Mouse (Mus musculus) T-cell, adult 2 months (primary cell): Measurements from ENCODE around the gene Ube2q1.
A peak's percentile ranks its signal among the peaks of the same experiment; 100 is the strongest.

Source experiments
- DNase-seq: peaks from one replicate; pipeline ENCODE4 v3.0.0; 2022; ENCODE audit warnings: low spot score

The Ube2q1 gene

DNA sequence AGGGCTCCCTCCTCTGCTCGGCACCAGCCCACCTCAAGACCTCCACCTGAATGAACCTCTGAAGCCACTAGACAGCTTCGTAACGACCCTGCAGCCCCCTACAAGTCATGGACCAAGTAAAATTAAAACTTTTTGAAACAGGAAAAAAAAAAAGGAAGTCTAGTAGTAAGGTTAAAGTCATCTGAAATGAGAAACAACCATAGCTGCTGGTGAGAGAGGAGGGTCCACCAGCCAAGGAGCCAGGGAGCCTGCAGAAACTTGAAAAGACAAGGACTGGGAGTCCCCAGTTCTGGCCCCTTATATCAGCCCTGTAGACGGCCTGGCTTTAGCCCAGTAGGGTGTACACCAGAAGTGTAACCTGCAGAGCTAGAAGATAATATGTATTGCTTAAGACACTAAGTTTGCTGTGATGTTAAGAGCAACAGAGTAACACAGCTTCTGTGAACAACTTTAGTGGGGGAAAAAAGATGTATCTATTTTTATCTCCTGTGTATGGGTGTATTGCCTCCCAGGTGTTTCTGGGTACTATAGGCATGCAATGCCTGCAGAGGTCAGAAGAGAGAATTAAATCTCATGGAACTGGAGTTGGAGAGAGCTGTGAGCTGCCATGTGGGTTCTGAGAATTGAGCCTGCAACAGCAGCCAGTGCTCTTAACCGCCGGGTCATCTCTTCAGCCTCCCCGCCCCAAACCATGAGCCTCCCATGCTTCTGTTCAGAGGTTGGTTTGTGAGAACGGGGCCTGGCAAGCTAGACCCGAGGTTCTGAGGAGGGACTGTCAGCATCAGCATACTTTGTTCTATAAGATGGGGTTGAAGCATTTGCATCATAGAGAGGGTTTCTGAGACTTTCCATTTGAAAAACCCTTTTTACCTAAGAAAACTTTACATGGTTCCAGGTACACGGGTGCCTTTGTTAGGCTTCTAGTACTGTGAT is 48.4 kb downstream of the Ube2q1 start:
- DNase-seq: no peak

DNA sequence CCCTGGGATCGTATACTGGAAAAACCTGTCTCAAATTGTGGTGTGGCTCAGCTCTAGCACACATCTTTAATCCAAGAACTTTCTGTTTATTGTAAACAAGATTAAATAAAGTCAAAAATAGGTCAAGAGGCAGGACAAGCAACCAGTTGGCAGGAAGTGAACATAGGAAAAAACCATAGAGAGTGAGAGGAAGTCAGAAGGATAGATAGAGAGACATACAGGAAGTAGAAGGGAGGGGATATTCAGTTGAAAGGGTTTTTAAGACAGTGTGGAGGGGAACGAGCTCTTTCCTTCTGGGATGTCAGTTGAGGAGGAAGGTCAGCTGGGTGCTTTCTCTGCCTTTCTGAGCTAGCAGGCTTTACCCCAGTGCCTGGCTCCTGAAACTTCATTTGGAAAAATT is 50.2 kb downstream of the Ube2q1 start:
- no peak for DNase-seq

DNA sequence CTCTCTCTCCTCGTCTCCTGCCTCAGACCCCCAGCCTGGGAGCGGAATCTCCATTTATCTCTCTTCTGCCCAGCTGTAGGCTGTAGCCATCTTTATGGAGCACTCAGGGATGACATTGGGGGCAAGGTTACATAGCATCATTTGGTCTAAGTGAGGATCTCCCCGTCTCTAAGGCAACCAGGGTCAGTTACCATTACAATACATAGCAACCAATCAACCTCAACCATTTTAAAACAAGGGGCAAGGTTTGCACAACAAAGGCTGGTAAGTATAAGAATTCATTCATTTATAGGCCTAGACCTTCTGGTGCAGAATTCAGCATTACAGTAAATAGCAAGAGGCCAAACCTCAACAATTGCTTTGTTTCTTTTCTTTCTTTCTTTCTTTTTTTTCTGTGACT is 52.9 kb downstream of the Ube2q1 start:
- no peak for DNase-seq

DNA sequence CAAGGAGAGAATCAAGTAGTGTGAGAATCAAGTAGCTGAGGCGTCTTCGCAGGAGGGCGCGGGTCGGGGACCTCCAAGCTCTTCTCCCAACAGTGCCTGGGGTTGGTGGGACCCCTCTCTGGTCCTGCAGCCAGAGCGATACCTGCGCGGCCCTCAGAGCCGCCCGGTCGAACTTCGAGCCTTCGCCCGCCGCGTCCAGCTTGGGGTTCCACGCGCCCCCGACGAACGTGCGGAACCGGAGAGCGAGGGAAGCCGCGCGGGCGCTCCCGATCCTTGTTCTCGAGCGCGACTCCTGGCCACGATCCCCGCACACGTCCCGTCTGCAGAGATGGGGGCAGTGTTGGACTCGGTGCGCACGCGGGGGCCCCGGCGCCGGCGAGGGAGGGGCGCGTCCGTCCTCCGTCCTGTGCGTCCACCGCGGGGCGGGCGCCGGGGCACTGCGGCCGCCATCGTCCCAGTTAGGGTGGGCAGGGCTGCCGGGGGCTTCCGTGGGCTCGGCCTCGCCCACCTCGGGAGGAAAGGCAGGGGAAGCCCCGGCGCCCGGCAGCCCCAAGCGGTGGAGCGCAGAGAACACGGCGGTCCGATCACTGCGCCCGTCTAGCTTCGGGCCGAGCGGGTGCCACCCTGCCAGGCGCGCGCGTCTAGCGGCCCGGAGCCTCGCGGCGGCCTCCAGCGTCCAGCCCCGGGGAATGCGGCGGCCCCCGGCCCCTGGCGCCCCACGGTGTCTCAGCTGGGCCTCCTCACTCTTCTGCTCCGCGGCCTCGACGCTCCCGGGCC is 57.6 kb downstream of the Ube2q1 start, which contains the start of gene She:
Gene She, plus strand, starts transcription at position 556 of the 777 bp plus-strand sequence.
- peak; percentile 14 for DNase-seq
